Mouse (Mus musculus) ES-E14 (cell line): ENCODE results near the gene Cbarp. TPM values are rescaled to one million over a fixed set of nuclear protein-coding genes. Genes with fewer than 3 reads are reported as not detected.

Experiments used
- DNase-seq: peaks from one replicate; pipeline ENCODE4 v3.0.0-alpha.2; 2013; ENCODE audit warnings: low read depth, low spot score
- H3K27ac ChIP-seq: 2 replicates; pipeline ENCODE4 v1.5.1; 2012; ENCODE audit warnings: low read depth, mild to moderate bottlenecking, low read length, moderate library complexity, mixed read lengths; ENCODE audit not compliant: poor library complexity, insufficient read depth, severe bottlenecking
- H3K36me3 ChIP-seq: 2 replicates; pipeline ENCODE4 v1.6.1; 2012; ENCODE audit warnings: mild to moderate bottlenecking, low read length, moderate library complexity, mixed read lengths; ENCODE audit not compliant: control insufficient read depth, poor library complexity, insufficient read depth, severe bottlenecking
- H3K4me1 ChIP-seq, 2 experiments: fragments of 150-350 bp in 1 of 2; sonication (generic) in 1 of 2; 2 replicates each; pipeline ENCODE4 v1.6.1; 2012; ENCODE audit warnings: low read length in 2 of 2, mild to moderate bottlenecking in 1 of 2, mixed read lengths in 1 of 2; ENCODE audit not compliant: control insufficient read depth in 2 of 2, insufficient read depth in 2 of 2, poor library complexity in 1 of 2
- H3K4me3 ChIP-seq, 2 experiments: fragments of 150-350 bp in 1 of 2; sonication (generic) in 1 of 2; 2 replicates each; pipeline ENCODE4 v1.5.1; 2012; ENCODE audit warnings: low read length in 2 of 2, low read depth in 1 of 2, mild to moderate bottlenecking in 1 of 2, mixed read lengths in 1 of 2; ENCODE audit not compliant: insufficient read depth in 1 of 2, poor library complexity in 1 of 2, severe bottlenecking in 1 of 2
- H3K9ac ChIP-seq: 2 replicates; pipeline ENCODE4 v1.6.1; 2012; ENCODE audit warnings: low read depth, mild to moderate bottlenecking, low read length, mixed read lengths; ENCODE audit not compliant: poor library complexity, insufficient read depth, severe bottlenecking
- H3K9me3 ChIP-seq: fragments of 150-350 bp; sonication (generic); 2 replicates; pipeline ENCODE4 v1.6.1; 2012; ENCODE audit warnings: low read depth, mild to moderate bottlenecking, low read length; ENCODE audit not compliant: control insufficient read depth, insufficient read depth
- CHD2 ChIP-seq: IDR thresholded peaks from 2 replicates; pipeline ENCODE4 v1.6.1; 2014; ENCODE audit warnings: mild to moderate bottlenecking, low read depth, low read length, inconsistent platforms
- HCFC1 ChIP-seq: IDR thresholded peaks from 2 replicates; pipeline ENCODE4 v1.6.1; 2012; ENCODE audit warnings: low read length, inconsistent platforms, borderline replicate concordance; ENCODE audit not compliant: insufficient read depth
- MAFK ChIP-seq: IDR thresholded peaks from 2 replicates; pipeline ENCODE4 v1.6.1; 2014; ENCODE audit warnings: mild to moderate bottlenecking, low read depth, low read length, inconsistent platforms; ENCODE audit not compliant: insufficient read depth
- ZC3H11A ChIP-seq: IDR thresholded peaks from 2 replicates; pipeline ENCODE4 v1.6.1; 2012; ENCODE audit warnings: low read depth, mild to moderate bottlenecking, inconsistent platforms, low read length, borderline replicate concordance
- ZNF384 ChIP-seq: IDR thresholded peaks from 2 replicates; pipeline ENCODE4 v1.6.1; 2012; ENCODE audit warnings: low read depth, low read length, inconsistent platforms
- in situ Hi-C, 2 experiments: fragments of 600-800 bp; cut with MboI; formaldehyde crosslinking; loops; one replicate each; pipeline ENCODE4 v1.15.1; 2025; ENCODE audit warnings: low sequenced_read_pairs in 2 of 2, inconsistent platforms in 1 of 2; ENCODE audit not compliant: unreplicated experiment in 2 of 2
- total RNA-seq: library from RNA; depleted of rRNA; stranded (reverse); fragments of 300-350 nt; gene quantifications from 2 replicates; pipeline ENCODE4 v1.2.3, GENCODE M21; 2012

The Cbarp gene
- total RNA-seq, 1 experiment: 20.9 TPM

- peaks cover 37% of the 10 kb centered on the region for H3K36me3 ChIP-seq
- in situ Hi-C loops: no loop called here
- peaks cover 5 to 21% of the 10 kb centered on the region in 2 experiments; a peak in 3 of 4 replicates for H3K4me1 ChIP-seq
- H3K9ac ChIP-seq: no peak overlapping the region
- no peaks in the 10 kb centered on the region for H3K9me3 ChIP-seq
- H3K4me3 ChIP-seq: no peak overlapping the region
- TF ChIP-seq HCFC1: no peak
- no peak for TF ChIP-seq MAFK
- TF ChIP-seq ZC3H11A: no peak
- TF ChIP-seq ZNF384: no peak
- TF ChIP-seq CHD2: no peak
- no peak for DNase-seq
- H3K27ac ChIP-seq: no peak overlapping the region
Measured at GRCm38 (mm10) chr10:80135641-80136040, 5.0 kb downstream of the Cbarp start.

GRCm38 (mm10) chr10:80135161-80135560, 5.5 kb downstream of the Cbarp start:
- Histone ChIP-seq H3K36me3 (peaks cover 41% of the 10 kb centered on the region), H3K4me1 (peaks cover 5 to 22% of the 10 kb centered on the region in 2 experiments; a peak in 3 of 4 replicates), H3K4me3 (no peak overlapping the region)

GRCm38 (mm10) chr10:80134421-80134820, 6.2 kb downstream of the Cbarp start:
- Histone ChIP-seq H3K4me3 (no peak overlapping the region), H3K9me3 (no peaks in the 10 kb centered on the region), H3K9ac (no peak overlapping the region), H3K4me1 (peaks cover 5 to 25% of the 10 kb centered on the region in 2 experiments; a peak in 3 of 4 replicates), H3K27ac (no peak overlapping the region), H3K36me3 (peaks cover 49% of the 10 kb centered on the region)
- in situ Hi-C loops: no loop called here
- TF ChIP-seq MAFK (no peak), ZC3H11A (no peak), ZNF384 (no peak)
- no peak for DNase-seq

More at GRCm38 (mm10) chr10:80135161-80135560, 5.5 kb downstream of the Cbarp start:
- no peak overlapping the region for H3K9ac ChIP-seq
- H3K27ac ChIP-seq: no peak overlapping the region
- in situ Hi-C loops: no loop called here
- no peak for TF ChIP-seq HCFC1
- no peak for TF ChIP-seq MAFK
- no peak for TF ChIP-seq ZC3H11A
- TF ChIP-seq ZNF384: no peak
- no peak for TF ChIP-seq CHD2
- DNase-seq: no peak
- no peaks in the 10 kb centered on the region for H3K9me3 ChIP-seq

- no peak overlapping the region for H3K27ac ChIP-seq
- H3K4me3 ChIP-seq: no peak overlapping the region
- TF ChIP-seq ZC3H11A (no peak), ZNF384 (no peak), CHD2 (no peak), MAFK (no peak), HCFC1 (no peak)
- no peaks in the 10 kb centered on the region for H3K9me3 ChIP-seq
- H3K36me3 ChIP-seq: peaks cover 60% of the 10 kb centered on the region
- in situ Hi-C loops: no loop called here
- H3K4me1 ChIP-seq: peaks cover 5 to 24% of the 10 kb centered on the region in 2 experiments; a peak in 3 of 4 replicates
- no peak overlapping the region for H3K9ac ChIP-seq
- no peak for DNase-seq
Measured at GRCm38 (mm10) chr10:80133226-80133849, 7.3 kb downstream of the Cbarp start.
